Mouse (Mus musculus) kidney, adult 11 months (tissue): ENCODE results near the gene Disp3.
A peak's percentile ranks its signal among the peaks of the same experiment; 100 is the strongest.

Experiments used
- DNase-seq: peaks from one replicate; pipeline ENCODE4 v3.0.0; 2022

Disp3 gene

DNA sequence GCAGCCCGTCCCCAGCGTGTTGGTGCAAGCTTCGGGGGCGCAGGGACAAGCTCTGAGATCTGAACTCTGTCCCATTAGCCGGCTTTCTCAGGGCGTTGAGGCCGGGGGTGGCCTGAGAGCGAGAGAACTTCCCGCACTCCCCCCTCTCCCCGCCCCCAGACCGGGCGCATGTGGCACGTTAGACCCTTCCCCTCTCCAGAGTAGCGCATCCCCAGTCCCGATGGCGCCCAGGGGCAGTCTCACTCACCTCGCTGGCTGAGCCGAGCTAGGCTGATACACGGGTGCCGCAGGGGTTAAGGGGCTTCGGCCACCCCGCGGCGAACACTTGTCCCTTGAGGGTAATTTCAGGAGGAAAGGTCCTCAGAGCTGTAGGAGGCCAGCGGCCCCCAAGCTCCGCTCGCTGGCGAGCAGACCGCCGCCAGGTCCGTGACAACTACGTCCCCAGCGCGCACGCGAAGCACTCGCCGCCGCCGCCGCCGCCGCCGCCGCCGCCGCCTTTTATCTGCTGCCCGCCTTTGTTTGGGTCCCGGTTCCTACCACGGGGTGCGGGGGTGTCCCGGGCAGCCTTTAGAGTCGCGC lies at the start of gene Disp3:
Gene Disp3, minus strand, starts transcription at position 490 of the 579 bp plus-strand sequence.
- DNase-seq, result no peak

DNA sequence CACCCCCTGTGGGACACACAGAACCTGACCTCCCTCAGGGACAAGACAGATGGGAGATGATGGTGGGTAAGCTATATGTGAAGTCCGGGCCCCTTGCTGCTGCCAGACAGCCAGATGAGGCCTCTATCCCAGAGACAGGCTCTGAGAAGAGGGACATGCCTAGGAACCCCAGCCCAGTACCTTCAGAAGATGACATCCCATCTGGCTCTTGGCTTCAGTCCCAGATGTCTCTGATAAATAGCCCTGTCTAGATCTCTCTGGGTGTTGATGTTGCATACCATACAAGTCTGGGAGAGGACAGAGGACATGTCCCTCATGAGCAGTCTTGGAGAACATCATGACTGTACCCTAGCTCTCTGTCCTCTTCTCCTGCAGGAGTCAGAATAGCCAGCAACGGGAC lies 42.5 kb upstream of the Disp3 start:
- DNase-seq, result no peak

DNA sequence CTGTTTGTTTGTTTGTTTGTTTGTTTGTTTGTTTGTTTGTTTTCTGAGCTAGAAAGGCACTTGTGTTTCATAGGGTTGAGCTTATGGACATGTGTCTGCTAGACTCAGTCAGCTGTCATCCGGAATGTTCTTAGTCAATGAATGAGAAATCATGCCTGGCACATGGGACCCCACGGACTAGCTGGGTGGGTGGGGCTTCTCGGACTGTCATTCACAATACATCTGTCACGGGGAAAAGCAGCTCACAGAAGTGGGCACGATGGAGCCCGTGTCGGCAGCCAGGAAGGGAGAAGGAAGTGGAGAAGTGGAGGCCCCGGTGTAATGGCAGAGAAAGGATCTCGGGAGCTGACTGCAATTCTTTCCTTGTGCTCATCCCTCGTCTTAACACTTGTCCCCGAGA lies 41.7 kb upstream of the Disp3 start:
- no peak for DNase-seq

DNA sequence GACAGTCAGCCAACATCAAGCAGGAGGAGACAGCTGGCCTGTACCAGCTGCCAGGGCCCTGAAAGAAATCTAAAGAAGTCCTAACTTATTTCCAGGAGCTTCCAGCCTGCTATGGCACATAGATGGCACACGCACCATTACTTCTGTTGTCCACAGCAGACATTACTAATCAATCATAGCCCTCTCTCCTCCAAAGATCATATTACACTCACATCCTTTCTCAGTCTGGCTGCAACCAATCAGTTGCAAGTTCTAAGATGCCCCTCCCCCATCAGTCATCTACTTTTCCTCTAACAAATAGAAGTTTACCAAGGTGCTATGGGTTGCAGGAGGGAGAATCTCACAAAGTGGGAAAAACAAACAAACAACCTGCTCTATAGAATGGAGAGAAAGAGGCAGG lies 40.5 kb upstream of the Disp3 start:
- no peak for DNase-seq

DNA sequence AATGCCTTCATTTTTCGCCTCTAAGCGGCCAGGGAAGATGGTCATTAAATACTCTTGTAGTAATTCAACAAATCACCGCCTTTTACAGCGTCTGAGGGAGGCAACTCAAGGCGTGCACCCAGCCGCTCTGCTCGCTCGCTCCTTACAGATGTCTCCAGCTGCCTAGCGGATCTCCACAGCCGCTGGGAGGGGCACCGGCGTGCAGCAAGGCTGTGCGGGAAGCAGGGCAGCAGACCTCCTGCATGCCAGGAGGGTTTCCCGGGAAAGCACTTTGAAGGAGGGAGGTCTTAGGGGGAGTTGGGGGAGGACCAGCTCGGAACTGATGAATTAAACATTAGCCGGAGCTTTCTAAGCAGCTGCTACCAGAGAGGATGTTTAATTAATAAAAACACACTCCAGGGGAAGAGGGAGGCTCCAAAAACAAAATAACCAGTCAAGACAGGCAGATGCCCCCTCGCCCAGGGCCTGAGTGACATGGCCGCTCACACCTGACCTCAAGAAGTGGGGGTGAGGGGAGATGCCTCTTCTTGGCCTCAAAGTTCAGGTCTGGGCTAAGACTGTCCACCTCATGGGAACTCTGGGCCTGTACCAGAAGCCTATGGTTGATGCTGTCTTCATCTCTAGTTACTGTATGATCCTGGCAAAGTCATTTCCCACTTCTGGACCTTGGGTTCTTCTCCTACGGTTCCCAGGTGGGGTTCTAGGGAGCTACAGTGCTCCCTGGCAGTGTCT lies 39.7 kb upstream of the Disp3 start:
- no peak for DNase-seq

DNA sequence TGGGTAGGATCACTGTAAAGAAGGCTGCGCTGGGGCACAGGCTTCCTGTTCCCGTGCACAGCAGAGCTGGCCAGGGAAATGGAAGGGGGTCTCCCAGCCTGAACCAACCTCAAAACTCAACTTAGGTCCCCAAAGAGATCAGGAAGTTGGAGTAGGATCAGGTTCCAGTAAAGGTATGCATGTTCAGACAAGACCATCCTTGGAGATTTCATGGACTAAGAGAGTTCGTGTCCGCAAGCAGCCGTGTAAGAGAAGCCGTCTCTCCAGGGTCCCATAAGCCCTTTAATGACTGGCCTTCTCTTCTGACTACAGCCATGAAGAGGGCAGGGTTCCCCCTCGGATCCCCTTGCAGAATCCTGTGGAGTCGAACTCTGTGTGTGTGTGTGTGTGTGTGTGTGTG lies 39.0 kb upstream of the Disp3 start:
- no peak for DNase-seq

DNA sequence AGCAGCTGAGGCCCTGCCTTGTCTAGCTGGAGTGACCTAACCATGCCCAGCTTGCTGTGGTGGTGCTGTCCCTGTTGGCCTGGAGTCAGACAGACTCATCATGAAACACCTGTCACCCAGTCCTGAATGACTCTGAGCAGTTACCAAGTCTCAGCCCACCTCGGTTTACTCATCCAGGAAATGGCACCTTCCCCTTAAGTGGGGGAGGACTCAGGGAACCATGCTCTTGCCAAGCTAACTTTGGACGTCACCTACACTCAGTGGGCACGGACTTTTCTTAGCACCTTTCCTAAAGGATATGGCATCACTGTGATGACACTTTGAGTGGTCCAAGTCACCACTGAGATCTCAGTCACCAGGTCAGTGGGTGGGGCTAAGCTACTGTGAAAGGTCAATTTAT lies 38.2 kb upstream of the Disp3 start:
- DNase-seq, result no peak

DNA sequence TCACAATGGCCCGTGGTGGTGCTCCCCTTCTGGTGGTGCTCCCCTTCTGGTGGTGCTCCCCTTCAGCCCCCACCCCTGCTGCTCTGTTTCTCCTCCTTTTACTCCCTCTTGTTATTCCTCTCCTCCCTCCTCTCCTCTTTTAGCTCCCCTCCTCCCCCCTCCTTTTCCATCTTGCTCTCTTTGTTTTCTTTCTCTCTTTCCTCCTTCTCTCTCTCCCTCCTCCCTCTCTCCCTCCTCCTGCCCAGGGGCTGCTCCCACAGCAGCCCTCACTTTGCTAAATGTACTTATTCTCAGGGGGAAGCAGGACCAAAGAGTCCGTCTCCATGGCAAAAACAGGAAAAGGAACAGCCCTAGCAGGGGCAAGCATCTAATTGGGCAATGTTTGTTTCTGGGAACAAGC lies 37.3 kb upstream of the Disp3 start:
- no peak for DNase-seq

DNA sequence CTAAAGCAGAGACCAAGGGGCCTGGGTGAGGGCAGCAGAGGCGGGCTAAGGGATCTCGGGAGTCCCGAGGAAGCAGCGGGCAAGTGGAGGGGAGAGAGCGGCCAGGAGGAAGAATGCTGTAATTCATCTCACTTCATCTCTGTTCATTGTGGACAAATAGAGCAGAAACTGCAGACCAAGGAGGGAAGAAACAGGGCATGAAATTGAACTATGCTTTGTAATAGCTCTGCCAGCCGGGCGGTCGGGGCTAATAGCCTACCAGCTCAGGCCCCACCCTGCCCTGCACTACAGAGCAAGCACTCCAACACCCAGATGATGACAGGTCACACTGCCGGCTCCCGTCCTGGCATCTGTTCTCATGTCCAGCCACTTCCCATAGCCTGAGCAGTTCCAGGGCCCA lies 34.4 kb upstream of the Disp3 start:
- DNase-seq, result no peak

DNA sequence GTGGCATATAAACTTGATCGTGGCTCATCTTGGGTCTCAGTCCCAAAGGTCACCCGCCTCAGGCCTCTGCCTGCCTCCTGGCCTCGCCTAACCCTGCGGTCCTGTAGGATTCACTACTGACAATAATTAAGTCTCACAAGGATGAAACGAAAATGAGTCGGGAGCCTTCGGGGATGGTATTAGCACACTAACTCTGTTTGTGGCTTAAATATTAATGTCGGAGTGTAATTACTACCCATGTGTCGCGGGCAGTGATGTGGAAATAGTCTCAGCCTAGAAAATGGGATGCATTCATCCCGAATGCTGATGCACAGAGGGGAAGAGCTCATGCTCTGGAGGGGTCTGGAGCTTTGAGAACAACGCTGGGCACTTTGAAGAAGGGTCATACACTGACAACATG lies 31.6 kb upstream of the Disp3 start:
- no peak for DNase-seq

DNA sequence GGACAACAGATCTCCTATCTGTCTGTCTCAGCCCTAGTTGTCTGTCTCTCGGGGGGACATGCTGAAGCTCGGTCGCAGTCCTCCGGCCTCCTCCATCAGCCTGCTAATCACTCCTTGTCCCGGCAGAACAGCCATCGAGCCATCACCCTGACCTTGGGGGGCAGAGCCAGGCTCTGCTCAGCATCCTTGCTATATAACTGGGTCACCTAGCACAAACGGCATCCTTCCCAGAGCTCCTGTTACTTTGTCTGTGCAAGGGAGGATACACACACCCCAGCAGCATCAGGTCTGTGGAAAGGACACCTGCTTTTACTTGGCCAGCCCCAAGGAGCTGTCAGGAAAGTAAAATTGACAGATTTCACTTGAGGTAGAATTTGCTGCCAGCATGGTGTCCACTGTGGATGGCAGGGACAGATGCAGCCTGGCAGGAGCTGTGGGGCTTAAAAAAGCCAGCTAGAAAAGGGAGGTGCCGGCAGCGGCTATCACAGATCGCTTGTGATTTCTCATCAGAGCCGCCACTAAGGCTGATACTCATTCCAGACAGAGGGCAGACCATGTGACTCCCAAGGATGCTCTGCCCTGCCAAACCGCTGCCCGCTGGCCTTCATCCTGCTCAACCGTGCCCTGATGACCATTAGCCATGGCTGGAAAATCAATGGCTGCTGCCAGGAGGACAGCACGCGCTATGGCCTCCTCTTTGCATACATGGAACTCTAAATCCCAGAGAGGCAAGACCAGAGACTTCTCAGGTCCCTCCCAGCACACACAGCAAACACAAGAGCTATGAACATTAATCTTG lies 27.8 kb upstream of the Disp3 start:
- no peak for DNase-seq

DNA sequence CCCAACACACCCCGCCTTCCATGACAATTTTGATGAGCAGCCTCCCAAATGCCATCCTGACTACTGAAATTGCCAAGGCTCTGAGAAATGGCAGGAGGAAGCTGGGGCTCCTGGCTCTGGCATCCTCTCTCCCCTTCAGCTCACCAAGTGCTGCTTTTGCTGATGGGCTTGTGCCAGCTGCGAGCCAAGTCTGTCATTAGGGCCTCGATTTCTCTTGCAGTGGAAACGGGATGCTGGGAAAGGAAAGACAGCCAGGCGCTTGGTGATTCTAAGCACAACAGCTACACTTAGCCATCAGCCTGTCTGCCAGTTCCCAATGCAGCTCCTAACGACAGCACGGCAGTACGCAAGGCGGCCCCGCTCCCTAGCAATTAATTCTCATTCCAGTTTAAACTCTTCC lies 26.6 kb upstream of the Disp3 start:
- no peak for DNase-seq

DNA sequence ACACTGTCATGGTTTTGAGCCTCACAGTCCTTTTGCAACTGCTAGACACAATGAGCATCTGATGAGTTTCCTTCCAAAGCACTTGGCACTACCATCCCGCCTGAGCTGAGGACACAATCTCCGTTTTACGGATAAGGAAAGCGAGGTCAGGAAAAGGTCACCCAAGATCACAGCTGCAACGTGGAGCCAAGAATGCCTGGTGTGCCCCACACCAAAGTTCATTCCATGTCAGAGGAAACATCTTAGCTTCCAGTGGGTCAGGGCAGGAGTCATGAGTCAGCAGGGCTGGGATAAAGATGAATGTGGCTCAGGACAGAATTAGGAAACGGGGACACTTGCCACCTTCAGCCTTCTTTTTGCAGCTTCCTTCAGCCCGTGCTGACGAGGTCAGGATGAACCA lies 25.8 kb upstream of the Disp3 start:
- DNase-seq, result no peak

DNA sequence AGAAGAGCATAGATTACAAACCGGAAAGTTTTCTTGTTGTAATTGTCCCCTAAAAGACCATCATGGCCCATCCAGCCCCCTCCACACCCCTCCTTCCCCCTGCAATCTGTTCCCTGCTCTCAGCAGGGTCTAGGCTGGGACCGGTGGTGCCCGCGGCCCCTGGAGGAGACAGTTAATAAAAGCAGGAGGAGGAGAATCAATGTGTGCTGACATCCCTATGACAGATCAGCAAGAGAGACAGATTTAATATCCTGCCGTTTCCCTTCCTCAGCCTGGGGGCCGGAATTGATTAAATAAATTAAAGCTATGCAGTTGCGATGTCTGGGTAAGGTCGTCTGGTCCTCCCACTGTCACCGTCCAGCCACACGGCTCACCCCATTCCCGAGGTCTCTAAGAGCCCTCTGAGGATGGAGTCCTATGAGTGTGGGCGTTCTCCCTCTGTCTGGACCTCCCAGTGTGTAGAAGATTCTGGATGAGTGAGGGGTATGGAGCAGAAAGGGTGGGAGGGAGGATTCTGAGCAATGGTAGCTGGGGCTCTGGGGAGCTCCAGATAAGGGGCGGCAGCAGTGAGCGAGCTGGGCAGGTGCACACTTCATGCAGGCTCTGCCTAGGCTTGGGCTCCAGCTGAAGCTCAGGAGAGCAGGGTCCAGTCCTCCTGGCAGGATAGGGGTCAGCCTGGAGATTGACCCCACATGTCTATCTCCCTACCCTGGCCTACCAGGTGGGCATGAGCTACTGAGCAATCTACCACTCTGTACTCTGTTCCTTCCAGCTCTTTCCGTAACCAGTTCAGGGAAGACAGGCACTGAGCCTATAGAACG lies 24.7 kb upstream of the Disp3 start:
- no peak for DNase-seq

DNA sequence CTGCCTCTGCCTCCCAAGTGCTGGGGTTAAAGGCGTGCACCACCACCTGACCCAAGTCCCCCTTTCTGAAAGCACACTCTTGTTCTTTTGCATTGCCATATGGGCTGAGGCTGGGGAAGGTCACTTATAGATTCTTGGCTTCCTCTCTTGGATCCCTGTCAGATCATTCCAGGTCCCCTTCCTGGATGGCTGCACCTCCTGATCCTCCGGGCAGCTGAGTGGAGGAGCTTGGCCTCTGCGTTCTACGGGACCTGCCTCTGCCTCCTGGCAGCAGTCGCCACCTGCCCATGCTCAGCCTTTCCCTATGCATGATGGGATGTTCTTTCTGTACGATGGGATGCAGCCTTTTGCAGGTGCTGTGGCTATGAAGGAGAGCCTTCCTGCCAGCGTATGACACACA lies 23.1 kb upstream of the Disp3 start:
- DNase-seq, result no peak

DNA sequence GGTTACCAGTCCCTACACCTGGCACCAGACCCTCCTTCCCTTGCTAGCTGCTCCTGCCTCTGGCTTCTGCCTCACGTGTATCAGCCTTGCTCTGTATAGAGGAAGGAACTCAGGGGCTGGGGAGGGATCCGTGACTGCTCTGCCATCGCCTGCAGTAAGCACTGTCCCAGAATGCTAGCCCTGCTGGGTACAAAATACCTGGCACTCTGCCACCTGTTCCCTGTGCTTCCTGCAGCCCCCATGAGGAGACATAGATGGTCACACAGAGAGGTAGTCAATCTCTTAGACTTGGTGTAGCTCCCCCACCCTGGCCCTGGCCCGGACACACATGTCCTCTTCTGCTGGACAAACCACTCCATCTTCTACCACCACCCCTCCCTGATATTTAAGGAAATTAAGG lies 22.4 kb upstream of the Disp3 start:
- no peak for DNase-seq

DNA sequence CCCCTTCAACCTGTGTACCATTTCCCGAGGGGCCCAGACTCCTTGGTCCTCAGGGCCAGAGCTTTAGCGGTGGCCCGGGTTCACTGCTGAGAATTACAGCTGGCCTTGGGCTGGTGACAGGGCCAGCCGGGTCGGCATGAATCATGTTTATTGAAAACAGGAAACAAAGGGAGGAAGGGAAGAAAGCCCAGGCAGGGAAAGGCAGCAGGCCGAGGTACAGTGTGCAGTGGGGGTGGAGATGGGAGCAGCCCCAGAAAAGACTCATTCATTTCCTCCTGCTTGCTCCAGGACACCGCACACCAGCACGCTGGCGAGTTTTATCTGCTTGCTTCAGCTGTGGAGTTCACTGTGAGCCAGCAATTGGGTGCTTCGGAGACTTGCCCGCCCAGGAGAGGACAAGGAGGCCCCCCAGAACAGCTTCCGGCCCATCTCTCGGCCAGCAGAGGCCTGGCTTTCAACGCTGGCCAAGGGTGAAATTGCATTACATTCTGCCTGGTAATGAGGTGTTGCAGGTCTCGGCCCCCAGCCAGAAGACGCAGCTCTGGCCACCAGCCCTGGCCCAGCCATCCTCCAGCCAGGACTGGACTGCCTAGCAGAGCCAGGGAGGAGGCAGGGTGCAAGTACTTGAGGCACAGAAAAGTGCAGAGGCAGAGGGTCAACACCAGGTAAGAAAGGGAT lies 18.8 kb upstream of the Disp3 start:
- DNase-seq, result no peak

DNA sequence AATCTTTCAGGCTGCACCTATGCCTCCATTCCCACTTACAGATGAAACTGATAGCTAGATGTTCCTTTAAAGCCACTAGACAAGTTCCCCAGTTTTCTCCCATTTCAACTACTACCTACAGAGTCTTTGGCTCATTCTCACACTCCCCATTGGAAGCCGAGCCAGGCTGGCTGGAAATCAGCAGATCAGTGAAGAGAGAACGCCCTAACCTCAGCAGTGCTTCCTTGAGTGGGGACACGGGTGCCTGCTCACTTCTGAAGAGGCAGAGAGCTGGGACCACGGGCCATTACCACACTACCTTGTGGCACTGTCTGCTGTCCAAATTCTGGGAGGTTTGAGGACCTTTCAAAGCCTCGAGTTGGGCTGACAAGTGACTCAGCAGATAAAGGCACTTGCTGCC lies 11.0 kb upstream of the Disp3 start:
- no peak for DNase-seq

DNA sequence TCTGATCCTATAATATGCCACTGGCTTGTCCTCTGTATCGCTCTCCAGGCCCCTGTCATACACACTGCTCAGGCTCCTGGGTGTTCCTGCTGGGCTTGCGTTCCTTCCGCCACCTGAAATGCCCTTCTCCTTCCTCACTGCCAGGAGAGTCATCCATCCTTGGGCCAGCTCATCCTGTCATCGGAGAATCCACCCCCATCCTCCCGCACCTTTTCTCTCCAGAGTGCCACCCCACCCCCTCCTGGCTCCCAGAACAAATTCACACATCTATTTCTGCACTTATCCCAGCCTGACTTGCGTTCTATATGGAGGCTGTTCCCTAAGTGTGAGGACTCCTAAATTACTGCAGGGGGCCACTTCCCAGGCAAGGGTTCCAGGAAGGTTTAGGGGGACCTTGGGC lies 9.9 kb upstream of the Disp3 start:
- no peak for DNase-seq

DNA sequence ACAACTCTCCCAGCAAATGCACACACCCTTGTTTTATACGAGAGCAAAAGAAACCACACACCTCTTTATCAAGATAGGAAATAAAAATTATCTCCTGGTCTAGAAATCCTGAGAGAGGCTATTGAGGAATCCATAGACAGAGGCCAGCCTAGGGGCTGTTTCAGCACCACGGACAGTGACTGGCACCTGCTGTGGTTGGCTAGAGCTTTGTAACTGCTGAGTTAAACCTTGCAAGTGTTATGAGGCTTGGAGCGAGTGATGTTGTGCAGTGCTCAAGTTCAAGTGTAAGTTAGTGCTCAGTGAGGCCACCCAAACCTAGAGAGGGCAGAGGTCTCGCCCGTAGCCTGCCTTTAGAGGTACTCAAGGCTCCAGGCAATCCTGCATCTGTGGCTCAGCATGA lies 5.6 kb upstream of the Disp3 start:
- DNase-seq, result no peak

DNA sequence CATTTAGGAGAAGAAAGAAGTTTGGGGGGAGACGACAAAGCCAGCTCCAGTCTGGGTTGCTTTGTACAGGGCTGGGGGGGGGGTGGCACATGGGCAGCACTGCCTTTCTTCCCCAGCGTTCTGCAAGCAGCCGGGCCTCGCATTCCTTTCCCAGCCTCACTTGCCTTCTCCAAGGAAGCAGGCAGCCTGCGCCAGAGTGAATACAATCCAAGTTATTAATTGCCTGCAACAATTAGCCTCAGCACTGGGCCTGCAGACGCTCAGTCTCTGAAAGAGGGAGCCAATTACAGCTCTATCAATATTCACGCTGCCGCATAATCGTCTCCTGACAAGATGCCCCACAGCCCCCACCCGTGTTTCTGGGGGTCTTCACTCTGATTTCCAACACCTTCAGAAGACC lies 4.1 kb upstream of the Disp3 start:
- DNase-seq, result no peak

DNA sequence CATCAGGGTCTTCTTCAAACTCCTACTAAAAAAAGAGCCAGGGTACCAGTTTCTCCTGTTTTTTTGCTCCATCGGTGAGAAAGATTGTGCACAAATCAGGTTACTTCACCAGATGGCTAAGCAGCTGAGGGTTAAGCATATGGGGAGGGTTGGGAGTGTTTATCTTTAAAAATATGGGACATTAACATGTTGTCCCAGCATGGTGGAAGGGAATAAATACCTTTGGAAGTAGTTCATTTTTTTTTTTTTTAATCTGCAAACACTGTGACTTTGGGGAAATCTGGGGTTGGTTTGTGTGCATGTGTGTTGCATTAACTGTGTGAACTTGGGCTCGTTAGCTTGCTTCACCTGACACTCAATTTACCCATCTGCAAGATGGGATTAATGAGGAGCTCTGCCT lies 3.3 kb upstream of the Disp3 start:
- no peak for DNase-seq

DNA sequence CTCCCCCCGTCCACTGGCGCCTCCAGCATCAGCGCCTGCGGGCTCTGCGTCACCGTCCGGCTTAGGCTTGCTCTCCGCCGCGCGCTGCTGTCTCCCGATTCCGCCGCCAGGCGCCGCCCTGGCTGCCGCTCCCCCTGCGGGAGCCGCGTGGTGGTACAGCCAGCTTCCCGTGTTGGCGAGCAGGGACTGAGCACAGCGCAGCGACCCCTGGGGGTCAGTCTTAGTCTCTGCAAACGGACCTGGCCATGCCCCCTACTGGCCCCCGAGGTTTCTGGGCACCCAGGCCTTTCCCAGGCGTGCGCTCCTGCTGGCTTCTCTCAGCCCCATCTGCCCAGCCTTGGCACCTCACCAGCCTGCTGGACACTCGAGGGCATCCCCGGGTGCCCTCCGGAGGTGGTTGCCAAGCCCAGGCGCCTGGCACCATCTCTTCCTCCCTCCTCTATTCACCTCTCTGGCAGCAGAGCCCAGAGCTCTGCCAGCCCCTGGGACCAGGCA lies 337 bp upstream of the Disp3 start:
- DNase-seq, result peak; percentile 61
